Mouse (Mus musculus): ENCODE measurements at regions not wholly inside any gene's neighbourhood (a gene's known extent, or its start where the extent isn't known, plus 50 kb on each side); places are given as distances from the start of the nearest gene placed in this dataset.
A peak's percentile ranks its signal among the peaks of the same experiment; 100 is the strongest.

- H3K36me3 ChIP-seq (ENCODE audit: control insufficient read depth, insufficient read depth), result no peaks in the 10 kb centered on the region
- H3K27ac ChIP-seq (ENCODE audit: low read length), result peak overlapping the region; percentile 45; the same call in 1 of the 2 replicates
- ATAC-seq (replicated peaks; ENCODE audit: extremely low read depth, insufficient read depth, low FRiP score), result peak; percentile 67
- H3K27me3 ChIP-seq (ENCODE audit: control insufficient read depth, insufficient read depth, low read length), result peaks cover 3% of the 10 kb centered on the region; the same call in 1 of the 2 replicates
- H3K9ac ChIP-seq (ENCODE audit: low read length), result no peak overlapping the region
- H3K9me3 ChIP-seq (replicated peaks; ENCODE audit: control insufficient read depth, low read length), result no peaks in the 10 kb centered on the region
- H3K4me1 ChIP-seq (ENCODE audit: control insufficient read depth, insufficient read depth, low read length), result peaks cover 14% of the 10 kb centered on the region
- no peak overlapping the region for H3K4me3 ChIP-seq (ENCODE audit: low read length)
- 10% methylated on average over 9 of the region's 9 CpGs for WGBS
- H3K4me2 ChIP-seq (ENCODE audit: low read depth, low read length), result peak overlapping the region; percentile 32
Observed at GRCm38 (mm10) chr13:48316747-48317146, 55.7 kb downstream of the Id4 start.

DNA sequence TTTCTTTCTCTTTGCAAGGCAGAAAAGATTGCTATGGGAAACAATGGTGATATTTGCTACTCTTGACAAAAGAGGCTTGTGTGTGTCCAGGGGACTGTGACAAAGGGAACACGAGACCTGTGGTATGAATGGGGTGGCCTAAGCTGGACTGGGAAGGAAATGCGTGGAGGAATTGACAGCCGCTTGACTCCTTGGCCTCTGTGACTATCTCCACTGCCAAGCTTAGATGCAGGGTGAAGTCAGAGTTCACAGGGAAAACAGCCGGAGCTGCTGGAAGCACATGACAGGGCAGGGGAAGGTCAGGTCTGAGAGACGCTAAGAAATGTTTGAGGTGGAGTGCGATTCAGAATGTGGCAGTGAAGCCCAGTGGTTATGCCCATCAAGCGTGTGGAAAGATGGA lies 56.4 kb downstream of the Id4 start:
- Histone ChIP-seq H3K27ac (ENCODE audit: low read length) (no peak overlapping the region), H3K36me3 (ENCODE audit: control insufficient read depth, insufficient read depth) (no peaks in the 10 kb centered on the region), H3K9me3 (replicated peaks; ENCODE audit: control insufficient read depth, low read length) (no peaks in the 10 kb centered on the region), H3K9ac (ENCODE audit: low read length) (no peak overlapping the region), H3K4me2 (ENCODE audit: low read depth, low read length) (no peak overlapping the region), H3K4me1 (ENCODE audit: control insufficient read depth, insufficient read depth, low read length) (peaks cover 14% of the 10 kb centered on the region), H3K27me3 (ENCODE audit: control insufficient read depth, insufficient read depth, low read length) (peaks cover 3% of the 10 kb centered on the region; the same call in 1 of the 2 replicates), H3K4me3 (ENCODE audit: low read length) (no peak overlapping the region)
- ATAC-seq (replicated peaks; ENCODE audit: extremely low read depth, insufficient read depth, low FRiP score), result no peak
- WGBS, result 26% methylated on average over 7 of the region's 7 CpGs

DNA sequence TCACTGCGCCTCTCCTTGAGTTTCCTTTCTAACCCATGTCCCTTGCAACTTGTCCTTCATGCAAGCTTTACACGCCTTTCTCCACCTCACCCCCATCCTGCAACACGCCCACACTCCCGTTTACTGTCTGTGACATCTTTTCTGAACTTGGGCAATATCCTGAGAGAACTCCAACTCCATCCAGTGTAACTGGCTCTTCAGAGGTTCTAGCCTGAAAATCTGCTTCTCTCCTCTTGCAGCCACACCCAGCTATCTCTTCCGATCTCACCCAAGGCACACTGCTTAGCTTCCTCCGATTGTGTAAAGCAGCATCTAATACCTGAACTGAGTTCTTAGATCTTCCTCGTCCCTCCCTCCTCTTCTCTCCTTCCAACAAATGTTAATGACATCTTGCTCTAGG lies 58.0 kb downstream of the Id4 start:
- 69% methylated on average over 7 of the region's 7 CpGs for WGBS
- no peak overlapping the region for H3K9ac ChIP-seq (ENCODE audit: low read length)
- H3K4me2 ChIP-seq (ENCODE audit: low read depth, low read length), result no peak overlapping the region
- no peak overlapping the region for H3K27ac ChIP-seq (ENCODE audit: low read length)
- ATAC-seq (replicated peaks; ENCODE audit: extremely low read depth, insufficient read depth, low FRiP score), result no peak
- H3K36me3 ChIP-seq (ENCODE audit: control insufficient read depth, insufficient read depth), result no peaks in the 10 kb centered on the region
- peaks cover 14% of the 10 kb centered on the region for H3K4me1 ChIP-seq (ENCODE audit: control insufficient read depth, insufficient read depth, low read length)
- no peaks in the 10 kb centered on the region for H3K9me3 ChIP-seq (replicated peaks; ENCODE audit: control insufficient read depth, low read length)
- no peak overlapping the region for H3K4me3 ChIP-seq (ENCODE audit: low read length)
- H3K27me3 ChIP-seq (ENCODE audit: control insufficient read depth, insufficient read depth, low read length), result peaks cover 3% of the 10 kb centered on the region; the same call in 1 of the 2 replicates

DNA sequence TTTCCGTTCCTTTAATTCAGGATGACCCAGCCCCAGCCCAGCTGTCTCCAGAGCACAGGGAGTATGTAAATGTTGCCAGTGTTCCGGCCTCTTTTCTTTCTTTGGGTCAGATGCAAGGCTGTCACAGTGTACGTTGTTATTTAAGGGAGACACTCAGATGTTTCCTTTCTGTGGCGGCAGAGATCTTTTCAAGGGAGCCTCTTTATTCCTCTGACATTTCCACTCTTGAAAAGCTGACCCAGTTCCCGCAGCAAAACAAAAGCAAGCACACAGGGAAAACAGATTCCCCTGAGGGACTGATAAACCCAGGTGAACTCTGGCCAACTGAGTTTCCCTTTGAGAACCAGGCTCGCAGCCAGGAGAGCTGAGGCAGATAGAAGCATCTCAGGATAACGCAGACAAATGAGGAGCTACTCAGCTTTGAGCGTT lies 63.3 kb downstream of the Id4 start:
- Histone ChIP-seq H3K4me1 (ENCODE audit: control insufficient read depth, insufficient read depth, low read length) (peaks cover 6% of the 10 kb centered on the region; the same call in 1 of the 2 replicates), H3K9ac (ENCODE audit: low read length) (no peak overlapping the region), H3K27ac (ENCODE audit: low read length) (no peak overlapping the region), H3K36me3 (ENCODE audit: control insufficient read depth, insufficient read depth) (no peaks in the 10 kb centered on the region), H3K27me3 (ENCODE audit: control insufficient read depth, insufficient read depth, low read length) (no peaks in the 10 kb centered on the region), H3K9me3 (replicated peaks; ENCODE audit: control insufficient read depth, low read length) (no peaks in the 10 kb centered on the region), H3K4me3 (ENCODE audit: low read length) (peak overlapping the region; percentile 13; the same call in 1 of the 2 replicates), H3K4me2 (ENCODE audit: low read depth, low read length) (peak overlapping the region; percentile 24)
- 7% methylated on average over 8 of the region's 8 CpGs for WGBS
- ATAC-seq (replicated peaks; ENCODE audit: extremely low read depth, insufficient read depth, low FRiP score), result no peak; the same call in 1 of the 2 replicates

DNA sequence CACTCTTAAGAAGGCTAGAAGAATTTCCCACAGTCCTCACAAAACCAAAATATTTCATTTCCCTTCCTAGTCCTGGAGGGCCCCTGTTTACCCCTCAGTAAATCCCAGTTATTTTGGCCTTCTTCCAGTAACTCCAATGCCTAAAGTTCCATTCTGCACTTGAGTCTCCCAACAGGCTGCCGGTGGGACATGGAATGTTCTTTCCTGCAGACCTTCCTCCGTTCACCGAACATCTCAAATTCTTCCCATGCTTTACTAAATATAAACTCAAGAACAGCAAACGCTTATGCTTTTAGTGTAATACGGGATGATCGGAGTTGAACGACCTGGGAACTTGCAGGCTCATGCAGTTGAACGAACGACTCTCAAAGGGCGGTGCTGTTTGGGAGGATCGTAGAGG lies 69.6 kb downstream of the Id4 start:
- peak; percentile 18 for ATAC-seq (replicated peaks; ENCODE audit: extremely low read depth, insufficient read depth, low FRiP score)
- Histone ChIP-seq H3K27ac (ENCODE audit: low read length) (peak overlapping the region; percentile 72), H3K4me2 (ENCODE audit: low read depth, low read length) (peak overlapping the region; percentile 47)

DNA sequence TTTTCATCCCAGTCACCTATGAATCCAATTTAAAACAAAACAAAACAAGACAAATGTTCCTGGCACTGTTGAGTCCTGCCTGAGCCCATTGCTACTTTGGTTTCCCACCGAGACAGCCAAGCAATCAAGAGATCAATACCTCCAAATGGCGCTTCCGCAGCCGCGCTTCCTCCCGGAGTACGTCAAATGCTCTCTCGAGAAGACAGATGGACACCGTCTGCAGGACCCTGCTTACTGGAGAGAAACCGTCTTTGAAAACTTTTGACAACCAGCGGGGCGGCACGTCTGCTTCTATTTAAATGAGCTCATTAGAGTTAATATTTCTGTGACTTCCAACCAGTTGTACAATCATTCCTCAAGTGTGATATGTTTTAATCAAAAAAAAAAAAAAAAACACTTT lies 75.1 kb downstream of the Id4 start:
- H3K36me3 ChIP-seq (ENCODE audit: control insufficient read depth, insufficient read depth), result no peaks in the 10 kb centered on the region
- H3K4me2 ChIP-seq (ENCODE audit: low read depth, low read length), result no peak overlapping the region
- H3K9me3 ChIP-seq (replicated peaks; ENCODE audit: control insufficient read depth, low read length), result no peaks in the 10 kb centered on the region
- H3K27ac ChIP-seq (ENCODE audit: low read length), result no peak overlapping the region
- WGBS, result 79% methylated on average over 13 of the region's 13 CpGs
- no peaks in the 10 kb centered on the region for H3K27me3 ChIP-seq (ENCODE audit: control insufficient read depth, insufficient read depth, low read length)
- H3K4me1 ChIP-seq (ENCODE audit: control insufficient read depth, insufficient read depth, low read length), result no peaks in the 10 kb centered on the region; the same call in 1 of the 2 replicates
- H3K4me3 ChIP-seq (ENCODE audit: low read length), result no peak overlapping the region
- ATAC-seq (replicated peaks; ENCODE audit: extremely low read depth, insufficient read depth, low FRiP score), result no peak
- H3K9ac ChIP-seq (ENCODE audit: low read length), result no peak overlapping the region

More for the DNA sequence above, 69.6 kb downstream of the Id4 start:
- Histone ChIP-seq H3K4me3 (ENCODE audit: low read length) (0 out of 2 replicates have a peak overlapping the region, but pooled peaks have one; percentile 3), H3K9ac (ENCODE audit: low read length) (no peak overlapping the region), H3K9me3 (replicated peaks; ENCODE audit: control insufficient read depth, low read length) (no peaks in the 10 kb centered on the region), H3K36me3 (ENCODE audit: control insufficient read depth, insufficient read depth) (no peaks in the 10 kb centered on the region), H3K27me3 (ENCODE audit: control insufficient read depth, insufficient read depth, low read length) (no peaks in the 10 kb centered on the region), H3K4me1 (ENCODE audit: control insufficient read depth, insufficient read depth, low read length) (peaks cover 9% of the 10 kb centered on the region)
- 28% methylated on average over 11 of the region's 11 CpGs for WGBS

DNA sequence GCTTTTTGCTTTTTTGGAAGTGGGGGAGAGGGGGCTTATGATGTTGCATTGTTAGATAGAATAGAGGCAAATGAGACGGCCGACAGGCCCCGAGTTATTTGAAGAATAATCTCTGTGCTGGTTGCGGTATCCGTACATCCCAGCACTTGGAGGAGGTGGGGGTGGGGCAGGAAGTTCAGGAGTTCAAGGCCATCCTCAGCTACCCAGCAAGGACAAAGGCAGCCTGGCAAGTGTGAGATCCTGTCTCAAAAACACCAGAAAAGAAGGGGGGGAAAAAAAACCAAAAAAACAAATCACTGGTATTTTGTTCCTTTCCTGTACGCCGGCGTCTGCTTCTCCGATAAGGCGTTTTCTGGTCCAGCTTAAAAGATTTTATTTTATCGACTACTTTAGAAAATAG lies 75.6 kb downstream of the Id4 start:
- H3K4me3 ChIP-seq (ENCODE audit: low read length), result no peak overlapping the region
- no peaks in the 10 kb centered on the region for H3K4me1 ChIP-seq (ENCODE audit: control insufficient read depth, insufficient read depth, low read length)
- ATAC-seq (replicated peaks; ENCODE audit: extremely low read depth, insufficient read depth, low FRiP score), result no peak
- no peaks in the 10 kb centered on the region for H3K9me3 ChIP-seq (replicated peaks; ENCODE audit: control insufficient read depth, low read length)
- H3K27ac ChIP-seq (ENCODE audit: low read length), result no peak overlapping the region
- no peaks in the 10 kb centered on the region for H3K36me3 ChIP-seq (ENCODE audit: control insufficient read depth, insufficient read depth)
- no peaks in the 10 kb centered on the region for H3K27me3 ChIP-seq (ENCODE audit: control insufficient read depth, insufficient read depth, low read length)
- H3K4me2 ChIP-seq (ENCODE audit: low read depth, low read length), result no peak overlapping the region
- no peak overlapping the region for H3K9ac ChIP-seq (ENCODE audit: low read length)
- WGBS, result 55% methylated on average over 11 of the region's 11 CpGs

DNA sequence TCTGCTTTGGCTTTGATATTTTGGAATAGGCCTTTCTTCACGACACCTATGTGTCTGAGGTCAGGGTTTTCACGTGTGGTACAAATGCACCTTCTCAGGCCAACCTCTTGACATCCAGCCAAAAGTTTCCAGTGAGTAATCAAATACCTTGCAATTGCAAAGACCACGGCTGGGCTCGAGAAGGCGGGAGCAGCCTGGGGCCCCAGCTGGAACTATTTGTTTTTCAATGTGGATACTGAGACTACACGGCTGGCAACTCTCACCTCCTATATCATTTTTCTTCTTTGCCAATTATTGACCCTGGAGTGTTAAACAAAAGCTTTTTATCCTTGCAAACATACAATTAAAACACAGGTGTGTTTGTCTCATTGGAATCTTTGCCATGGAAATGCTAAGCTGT lies 77.5 kb downstream of the Id4 start:
- no peaks in the 10 kb centered on the region for H3K9me3 ChIP-seq (replicated peaks; ENCODE audit: control insufficient read depth, low read length)
- H3K4me1 ChIP-seq (ENCODE audit: control insufficient read depth, insufficient read depth, low read length), result no peaks in the 10 kb centered on the region
- H3K9ac ChIP-seq (ENCODE audit: low read length), result no peak overlapping the region
- 52% methylated on average over 6 of the region's 6 CpGs for WGBS
- no peaks in the 10 kb centered on the region for H3K36me3 ChIP-seq (ENCODE audit: control insufficient read depth, insufficient read depth)
- H3K27ac ChIP-seq (ENCODE audit: low read length), result no peak overlapping the region
- no peak overlapping the region for H3K4me3 ChIP-seq (ENCODE audit: low read length)
- ATAC-seq (replicated peaks; ENCODE audit: extremely low read depth, insufficient read depth, low FRiP score), result no peak
- H3K4me2 ChIP-seq (ENCODE audit: low read depth, low read length), result no peak overlapping the region
- no peaks in the 10 kb centered on the region for H3K27me3 ChIP-seq (ENCODE audit: control insufficient read depth, insufficient read depth, low read length)

DNA sequence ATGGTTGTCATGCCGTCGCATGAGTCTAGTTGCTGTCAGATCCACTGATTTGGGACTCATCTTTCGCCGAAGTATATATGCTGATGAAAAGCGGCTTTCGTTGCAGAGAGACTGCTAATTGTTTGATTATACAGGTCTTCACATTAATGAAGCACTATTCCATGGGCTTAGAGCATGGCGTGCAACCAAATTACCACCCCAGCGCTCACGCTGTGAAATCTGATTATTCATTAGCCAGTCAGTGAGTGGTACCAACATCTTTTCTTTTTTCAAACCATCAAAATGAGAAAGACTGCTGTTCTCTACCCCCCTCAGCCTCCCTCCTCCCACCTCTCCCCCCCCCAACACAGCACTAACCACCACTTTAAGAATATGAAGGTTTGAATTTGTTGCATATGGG lies 89.1 kb downstream of the Id4 start:
- Histone ChIP-seq H3K27ac (ENCODE audit: low read length) (no peak overlapping the region), H3K9me3 (replicated peaks; ENCODE audit: control insufficient read depth, low read length) (no peaks in the 10 kb centered on the region), H3K27me3 (ENCODE audit: control insufficient read depth, insufficient read depth, low read length) (no peaks in the 10 kb centered on the region), H3K36me3 (ENCODE audit: control insufficient read depth, insufficient read depth) (no peaks in the 10 kb centered on the region), H3K9ac (ENCODE audit: low read length) (no peak overlapping the region), H3K4me3 (ENCODE audit: low read length) (no peak overlapping the region), H3K4me1 (ENCODE audit: control insufficient read depth, insufficient read depth, low read length) (no peaks in the 10 kb centered on the region), H3K4me2 (ENCODE audit: low read depth, low read length) (no peak overlapping the region)
- 93% methylated on average over 9 of the region's 9 CpGs for WGBS
- no peak for ATAC-seq (replicated peaks; ENCODE audit: extremely low read depth, insufficient read depth, low FRiP score)

Data from heart, embryonic 16.5 days (tissue).